Mouse (Mus musculus) kidney, postnatal 0 days (tissue): ENCODE measurements around the gene Folr1. TPM values are rescaled to one million over a fixed set of nuclear protein-coding genes. Genes with fewer than 3 reads are reported as not detected.

Experiments used
- ATAC-seq: fragments of 200-750 bp; cut with Nextera tagmentation; replicated peaks from 2 replicates; pipeline ENCODE4 v1.8.0; 2017; ENCODE audit warnings: low read depth, moderate number of reproducible peaks, moderate TSS enrichment, moderate library complexity; ENCODE audit not compliant: low FRiP score
- DNase-seq: peaks from one replicate; pipeline ENCODE4 v3.0.0-alpha.2; 2016; ENCODE audit warnings: low spot score
- H3K27ac ChIP-seq: fragments of 300-500 bp; sonication (generic); 2 replicates; pipeline ENCODE4 v1.5.1; 2014; ENCODE audit warnings: mild to moderate bottlenecking
- H3K27me3 ChIP-seq: fragments of 300-500 bp; sonication (generic); 2 replicates; pipeline ENCODE4 v1.6.1; 2014; ENCODE audit warnings: low read length, mixed read lengths; ENCODE audit not compliant: insufficient read depth
- H3K36me3 ChIP-seq: fragments of 300-500 bp; sonication (generic); 2 replicates; pipeline ENCODE4 v1.6.1; 2014; ENCODE audit warnings: low read length, mixed read lengths; ENCODE audit not compliant: insufficient read depth
- H3K4me1 ChIP-seq: fragments of 300-500 bp; sonication (generic); replicated peaks from 2 replicates; pipeline ENCODE4 v1.6.1; 2014; ENCODE audit warnings: antibody characterized with exemption, low read length, mixed read lengths; ENCODE audit not compliant: insufficient read depth
- H3K4me2 ChIP-seq: fragments of 300-500 bp; sonication (generic); 2 replicates; pipeline ENCODE4 v1.6.1; 2014; ENCODE audit warnings: mild to moderate bottlenecking, low read length, moderate library complexity, mixed read lengths
- H3K4me3 ChIP-seq: fragments of 300-500 bp; sonication (generic); replicated peaks from 2 replicates; pipeline ENCODE4 v1.5.1; 2014; ENCODE audit warnings: low read depth, low read length
- H3K9ac ChIP-seq: fragments of 300-500 bp; sonication (generic); 2 replicates; pipeline ENCODE4 v1.6.1; 2014; ENCODE audit warnings: low read depth, low read length
- H3K9me3 ChIP-seq: fragments of 300-500 bp; sonication (generic); replicated peaks from 2 replicates; pipeline ENCODE4 v1.6.1; 2016; ENCODE audit warnings: low read length, inconsistent platforms, mixed read lengths
- CTCF ChIP-seq: IDR thresholded peaks from 2 replicates; pipeline ENCODE4 v1.5.1; 2016; ENCODE audit warnings: antibody characterized with exemption, low read depth, mild to moderate bottlenecking, moderate library complexity
- WGBS: fragments of 180-500 bp; shearing (Covaris S2); extraction: QIAGEN DNeasy Blood & Tissue Kit; methylation state at CpG from one replicate; pipeline ENCODE4 v1.1.7; 2014; 5-methylcytosine and 5-hydroxymethylcytosine counted together
- polyA plus RNA-seq: library from polyadenylated mRNA; unstranded; fragments of >200 nt; fragmentation: Nextera tagmentation; extraction: Ambion mirVana; gene quantifications from 2 replicates; pipeline ENCODE4 v1.2.1, GENCODE M21; 2015

The Folr1 gene
- polyA plus RNA-seq, 1 experiment from 2014 or later, result 164 TPM

DNA sequence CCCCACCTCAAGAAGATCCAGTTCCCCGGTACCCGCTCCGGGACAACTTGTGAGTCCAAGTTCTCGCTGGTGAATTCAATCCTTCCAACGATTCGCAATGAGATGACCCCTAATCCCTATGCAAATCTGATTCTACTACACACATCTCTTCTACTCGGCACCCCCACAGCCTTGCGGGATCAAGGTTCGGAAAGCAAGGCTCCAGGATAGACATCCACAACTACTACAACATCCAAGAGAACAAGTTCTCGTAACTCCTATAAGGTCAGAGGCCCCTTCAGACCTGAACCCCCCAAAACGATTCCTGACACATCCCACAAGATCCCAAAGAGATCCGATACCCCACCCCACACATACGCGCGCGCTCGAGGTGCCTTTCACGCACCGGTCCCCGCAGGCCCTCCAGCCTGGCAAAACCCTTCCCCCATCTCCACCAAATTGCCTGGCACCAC is 33.4 kb downstream of the Folr1 start:
- peak overlapping the region; percentile 97 for H3K27ac ChIP-seq
- H3K4me1 ChIP-seq, result peaks cover 15% of the 10 kb centered on the region; the same call in 1 of the 2 replicates
- peak; percentile 58 for DNase-seq
- no peaks in the 10 kb centered on the region for H3K27me3 ChIP-seq
- H3K36me3 ChIP-seq, result peaks cover 16% of the 10 kb centered on the region
- H3K4me3 ChIP-seq, result peak overlapping the region; percentile 84
- 0 out of 2 replicates have a peak, but pooled peaks have one; percentile 1 for ATAC-seq
- no peaks in the 10 kb centered on the region for H3K9me3 ChIP-seq
- WGBS, result under 1% methylated on average over 20 of the region's 20 CpGs
- peak overlapping the region; percentile 98 for H3K9ac ChIP-seq
- no peak for TF ChIP-seq CTCF
- H3K4me2 ChIP-seq, result peak overlapping the region; percentile 90

DNA sequence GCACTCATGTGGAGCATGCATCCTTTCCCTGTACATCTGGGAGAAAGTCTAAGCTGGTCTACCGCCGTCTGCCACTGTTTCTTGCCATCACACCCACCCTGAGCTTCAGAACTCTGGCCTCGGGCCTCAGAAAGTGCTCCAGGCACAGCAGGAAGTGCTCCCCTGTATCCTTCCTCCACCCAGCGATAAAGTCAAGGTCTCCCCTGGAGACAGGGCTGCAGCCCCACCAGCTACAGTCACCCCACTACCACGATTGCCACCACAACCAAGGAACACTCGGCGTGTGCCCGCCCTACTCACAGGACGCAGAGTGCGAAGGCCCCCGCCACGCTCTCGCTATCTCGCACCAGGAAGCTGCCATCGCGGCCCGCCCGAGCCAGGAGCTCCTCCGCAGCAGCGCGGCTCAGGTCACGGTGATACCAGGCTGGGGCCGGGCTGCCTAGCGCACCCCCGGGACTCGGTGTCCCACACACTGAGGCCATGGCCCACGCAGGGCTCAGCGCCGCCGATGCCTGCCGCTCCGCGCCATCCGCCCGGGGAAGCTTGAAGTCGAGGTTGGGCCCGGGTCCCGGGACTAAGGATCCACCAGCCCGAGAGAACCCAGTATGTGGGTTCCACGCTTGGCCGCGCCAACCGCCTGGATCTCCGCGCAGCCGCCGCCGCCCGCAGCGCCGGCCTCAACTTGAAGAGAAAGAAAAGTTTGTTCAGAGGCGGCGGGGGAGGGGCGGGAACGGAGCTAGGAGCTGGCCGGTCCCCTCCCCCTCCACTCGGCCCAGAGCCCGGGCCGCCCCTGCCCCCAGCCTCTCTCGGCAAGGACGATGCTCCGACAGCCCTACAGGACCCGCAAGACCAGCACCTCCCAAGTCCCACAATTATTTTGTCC is 34.1 kb downstream of the Folr1 start:
- Histone ChIP-seq H3K27me3 (no peaks in the 10 kb centered on the region), H3K4me1 (peaks cover 15% of the 10 kb centered on the region; the same call in 1 of the 2 replicates), H3K4me2 (peak overlapping the region; percentile 90), H3K27ac (peak overlapping the region; percentile 97), H3K36me3 (peaks cover 23% of the 10 kb centered on the region), H3K4me3 (peak overlapping the region; percentile 84), H3K9me3 (no peaks in the 10 kb centered on the region), H3K9ac (peak overlapping the region; percentile 98)
- ATAC-seq (peak; percentile 36; the same call in 1 of the 2 replicates), DNase-seq (peak; percentile 73)
- TF ChIP-seq CTCF, result no peak
- under 1% methylated on average over 60 of the region's 63 CpGs for WGBS

DNA sequence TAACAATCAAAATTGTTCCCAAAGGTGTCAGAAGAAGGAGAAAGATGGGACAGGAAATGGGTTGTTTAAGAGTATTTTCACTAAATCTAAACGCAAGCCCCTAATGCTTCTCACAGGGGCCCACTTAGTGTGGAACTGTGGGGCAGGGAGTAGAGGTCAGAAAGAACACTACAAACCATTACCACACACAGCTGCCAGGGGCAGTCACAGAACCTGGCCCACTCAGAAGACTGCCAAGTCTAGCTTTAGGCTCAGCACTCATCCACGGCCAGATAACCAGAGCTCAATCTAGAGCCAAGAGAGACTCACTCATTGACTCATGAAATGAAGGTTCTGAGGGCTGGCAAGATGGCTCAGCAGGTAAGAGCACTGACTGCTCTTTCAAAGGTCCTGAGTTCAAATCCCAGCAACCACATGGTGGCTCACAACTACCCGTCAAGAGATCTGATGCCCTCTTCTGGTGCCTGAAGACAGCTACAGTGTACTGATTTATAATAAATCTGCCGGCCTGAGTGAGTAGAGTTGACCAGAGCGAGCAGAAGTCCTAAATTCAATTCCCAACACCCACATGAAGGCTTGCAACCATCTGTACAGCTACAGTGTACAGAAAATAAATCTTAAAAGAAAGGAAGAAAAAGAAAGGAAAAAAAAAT is 35.0 kb downstream of the Folr1 start:
- peak overlapping the region; percentile 90 for H3K4me2 ChIP-seq
- no peaks in the 10 kb centered on the region for H3K9me3 ChIP-seq
- peaks cover 32% of the 10 kb centered on the region for H3K36me3 ChIP-seq
- H3K9ac ChIP-seq, result peak overlapping the region; percentile 98
- 29% methylated on average over 5 of the region's 5 CpGs for WGBS
- DNase-seq, result peak; percentile 40
- no peaks in the 10 kb centered on the region for H3K27me3 ChIP-seq
- peaks cover 15% of the 10 kb centered on the region; the same call in 1 of the 2 replicates for H3K4me1 ChIP-seq
- peak overlapping the region; percentile 84 for H3K4me3 ChIP-seq
- ATAC-seq, result no peak
- TF ChIP-seq CTCF, result peak; percentile 48
- peak overlapping the region; percentile 97 for H3K27ac ChIP-seq

DNA sequence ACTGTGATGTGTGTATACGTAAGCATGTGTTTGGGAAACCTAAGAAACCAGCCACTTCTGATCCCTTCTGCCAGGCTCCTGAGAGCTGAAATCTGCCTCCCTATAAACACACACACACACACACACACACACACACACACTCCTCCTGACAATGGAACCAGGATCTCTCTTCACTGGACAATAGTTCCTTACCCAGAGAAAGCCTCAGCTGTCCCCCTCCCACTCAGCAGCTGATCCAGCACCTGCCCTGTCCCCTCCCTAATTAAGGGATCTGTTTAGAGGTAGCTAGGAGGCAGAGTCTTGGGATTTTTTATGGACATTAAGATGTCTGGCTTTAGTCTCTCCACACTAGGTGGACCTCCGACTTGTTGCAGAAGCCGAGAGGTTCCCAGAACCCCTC is 35.7 kb downstream of the Folr1 start:
- Histone ChIP-seq H3K4me2 (peak overlapping the region; percentile 90), H3K4me3 (0 out of 2 replicates have a peak overlapping the region, but pooled peaks have one; percentile 84), H3K27ac (no peak overlapping the region), H3K27me3 (no peaks in the 10 kb centered on the region), H3K9me3 (no peaks in the 10 kb centered on the region), H3K9ac (no peak overlapping the region), H3K36me3 (peaks cover 39% of the 10 kb centered on the region), H3K4me1 (peaks cover 15% of the 10 kb centered on the region; the same call in 1 of the 2 replicates)
- no peak for DNase-seq
- no peak for ATAC-seq
- WGBS, result 57% methylated on average over 3 of the region's 3 CpGs
- TF ChIP-seq CTCF, result no peak

DNA sequence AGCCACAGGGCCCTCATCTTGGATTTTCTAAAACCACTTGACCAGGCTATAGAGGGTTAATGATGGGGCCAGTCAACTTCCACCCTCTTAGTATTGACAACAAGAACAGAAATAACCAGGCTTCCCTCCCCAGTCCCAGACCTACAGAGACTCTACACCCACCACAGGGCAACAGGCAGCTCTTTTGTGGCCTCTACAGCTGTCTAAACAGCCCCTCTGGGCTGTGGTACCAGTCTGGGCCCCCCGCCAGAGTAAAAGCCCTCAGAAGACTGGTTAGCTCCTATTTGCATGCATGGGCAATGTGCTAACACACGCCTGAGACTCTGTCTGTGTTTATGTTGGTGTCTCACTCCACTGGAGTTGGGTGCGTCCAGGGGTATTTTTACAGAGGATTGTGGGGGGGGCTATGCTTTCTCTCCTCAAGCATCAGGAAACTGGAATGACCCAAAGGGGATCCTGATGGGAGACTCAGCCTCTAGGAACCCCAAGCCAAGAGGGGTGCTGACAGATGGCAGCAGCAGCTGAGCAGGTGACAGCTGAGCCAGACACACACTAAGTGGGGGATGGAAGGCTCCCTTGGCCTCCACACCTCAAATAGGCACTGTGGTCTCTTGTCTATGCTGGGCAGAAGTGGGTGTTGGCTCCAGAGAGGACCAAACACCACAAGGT is 36.5 kb downstream of the Folr1 start:
- no peak overlapping the region for H3K9ac ChIP-seq
- peaks cover 45% of the 10 kb centered on the region for H3K36me3 ChIP-seq
- peaks cover 13% of the 10 kb centered on the region; the same call in 1 of the 2 replicates for H3K4me1 ChIP-seq
- H3K4me2 ChIP-seq, result no peak overlapping the region
- H3K27ac ChIP-seq, result no peak overlapping the region
- WGBS, result 42% methylated on average over 3 of the region's 3 CpGs
- DNase-seq (no peak), ATAC-seq (no peak)
- no peaks in the 10 kb centered on the region for H3K27me3 ChIP-seq
- no peak overlapping the region for H3K4me3 ChIP-seq
- TF ChIP-seq CTCF, result no peak
- no peaks in the 10 kb centered on the region for H3K9me3 ChIP-seq

DNA sequence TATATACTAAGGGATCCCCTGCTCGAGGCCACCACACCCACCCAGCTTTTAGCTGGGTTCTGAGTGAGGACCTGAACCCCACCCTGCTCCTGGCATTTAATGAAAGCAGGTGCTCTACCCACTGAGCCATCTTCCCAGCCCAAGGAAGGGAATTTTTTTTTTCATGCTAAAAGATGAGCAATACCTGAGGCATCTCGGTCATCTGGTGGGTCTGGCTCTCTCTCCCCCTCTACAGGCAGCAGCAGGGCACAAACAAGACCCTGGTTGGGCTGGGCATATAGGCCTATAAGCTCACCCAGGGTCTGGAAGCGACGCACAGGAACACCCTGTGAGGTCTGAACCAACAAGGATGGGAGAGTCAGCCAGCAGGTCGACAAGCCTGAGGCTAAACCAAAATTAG is 37.2 kb downstream of the Folr1 start:
- Histone ChIP-seq H3K9ac (no peak overlapping the region), H3K27ac (no peak overlapping the region), H3K4me3 (no peak overlapping the region), H3K4me1 (peaks cover 11% of the 10 kb centered on the region; the same call in 1 of the 2 replicates), H3K4me2 (no peak overlapping the region), H3K27me3 (no peaks in the 10 kb centered on the region), H3K36me3 (peaks cover 52% of the 10 kb centered on the region), H3K9me3 (no peaks in the 10 kb centered on the region)
- 74% methylated on average over 5 of the region's 5 CpGs for WGBS
- DNase-seq, result no peak
- no peak; the same call in 1 of the 2 replicates for TF ChIP-seq CTCF
- no peak for ATAC-seq
